Mouse (Mus musculus): ENCODE measurements at regions not wholly inside any gene's neighbourhood (a gene's known extent, or its start where the extent isn't known, plus 50 kb on each side); places are given as distances from the start of the nearest gene placed in this dataset.
A peak's percentile ranks its signal among the peaks of the same experiment; 100 is the strongest.
"Not testable (repeated sequence)": the region's sequence is repeated elsewhere in the genome, so short reads cannot be mapped to it uniquely, and the experiment has no call there.

DNA sequence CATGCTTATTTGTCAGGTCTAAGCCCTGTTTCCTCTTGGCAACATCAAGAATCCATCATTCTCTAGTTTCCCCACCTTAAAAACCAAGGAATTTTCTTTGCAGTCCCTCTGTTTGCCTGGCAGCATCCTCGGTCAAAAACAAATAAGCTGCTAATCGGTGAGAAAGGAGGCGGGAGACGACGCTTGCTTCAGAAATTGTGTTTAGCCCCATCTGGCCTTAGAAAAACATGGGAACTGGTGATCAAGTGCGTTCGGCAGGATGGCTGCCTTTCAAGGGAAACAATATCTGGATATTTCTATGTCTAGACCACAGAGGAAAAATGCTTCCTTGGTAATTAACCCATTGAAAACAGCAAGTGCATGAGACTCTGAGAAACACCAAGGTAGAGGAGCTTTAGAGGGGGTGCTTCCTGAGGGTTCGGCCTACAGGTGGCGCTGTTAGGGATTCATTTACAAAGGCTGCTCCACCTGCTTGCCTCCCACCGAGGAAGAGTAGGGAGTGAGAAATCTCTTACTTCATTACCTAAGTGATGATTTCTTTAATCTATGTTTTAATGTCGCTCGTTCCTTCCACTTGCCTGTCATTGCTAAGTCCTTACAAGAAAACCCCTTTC is 174.7 kb upstream of the Col8a1 start:
- Histone ChIP-seq H3K9me3 (no peaks in the 10 kb centered on the region), H3K27me3 (replicated peaks; ENCODE audit: low read depth, poor library complexity, severe bottlenecking) (no peaks in the 10 kb centered on the region), H3K4me3 (no peak overlapping the region), H3K4me1 (no peaks in the 10 kb centered on the region), H3K36me3 (replicated peaks) (no peaks in the 10 kb centered on the region), H3K27ac (replicated peaks) (no peak overlapping the region)
- no peak for DNase-seq (ENCODE audit: low spot score)
- WGBS, result 82% methylated on average over 12 of the region's 12 CpGs

DNA sequence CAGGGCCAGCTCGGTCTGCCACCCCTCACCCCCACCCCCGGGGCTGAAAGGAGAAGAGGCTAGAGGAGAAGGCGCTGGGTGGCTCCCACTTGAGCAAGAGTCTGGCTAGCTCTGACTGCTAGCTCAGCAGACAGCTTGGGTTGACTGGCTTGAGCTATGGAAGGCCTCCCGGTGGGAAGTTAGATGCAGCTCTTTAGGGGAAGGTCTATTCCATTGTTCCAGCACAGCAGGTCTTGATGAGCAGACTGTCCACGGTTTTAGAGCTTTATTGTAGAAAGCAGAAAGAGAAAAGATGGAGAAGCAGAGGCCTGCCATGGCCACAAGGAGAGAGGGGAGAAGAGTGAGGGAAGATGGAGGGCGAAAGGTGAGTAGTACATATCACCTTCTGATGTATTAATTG is 190.9 kb upstream of the Col8a1 start:
- Histone ChIP-seq H3K36me3 (replicated peaks) (no peaks in the 10 kb centered on the region), H3K27ac (replicated peaks) (no peak overlapping the region), H3K4me3 (no peak overlapping the region), H3K4me1 (0 out of 2 replicates have a peak, but pooled peaks cover 7% of the 10 kb centered on the region), H3K27me3 (replicated peaks; ENCODE audit: low read depth, poor library complexity, severe bottlenecking) (no peaks in the 10 kb centered on the region), H3K9me3 (no peaks in the 10 kb centered on the region)
- WGBS, result 36% methylated on average over 6 of the region's 6 CpGs
- DNase-seq (ENCODE audit: low spot score), result no peak

DNA sequence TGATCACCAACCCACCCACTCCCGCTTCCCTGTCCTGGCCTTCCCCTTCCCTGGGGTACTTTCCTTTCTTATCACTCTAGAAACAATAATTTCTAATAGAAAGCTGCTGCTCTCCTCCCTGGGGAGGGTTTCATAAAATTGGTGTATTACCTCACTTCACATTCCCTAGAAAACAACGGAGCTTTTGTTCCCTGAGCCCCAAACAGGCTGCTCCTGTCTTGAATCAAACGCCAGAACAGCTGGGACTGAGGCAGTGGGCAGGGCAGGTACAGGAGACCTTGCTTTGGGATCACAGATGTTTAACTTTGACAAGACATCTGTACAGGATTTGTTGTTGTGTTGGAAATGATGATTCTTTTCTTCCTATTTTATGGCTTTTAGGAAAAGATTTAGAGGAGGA is 192.8 kb upstream of the Col8a1 start:
- DNase-seq (ENCODE audit: low spot score), result peak; percentile 46
- Histone ChIP-seq H3K27me3 (replicated peaks; ENCODE audit: low read depth, poor library complexity, severe bottlenecking) (no peaks in the 10 kb centered on the region), H3K4me1 (0 out of 2 replicates have a peak, but pooled peaks cover 7% of the 10 kb centered on the region), H3K36me3 (replicated peaks) (no peaks in the 10 kb centered on the region), H3K4me3 (no peak overlapping the region), H3K27ac (replicated peaks) (no peak overlapping the region), H3K9me3 (no peaks in the 10 kb centered on the region)
- WGBS, result 26% methylated on average over 3 of the region's 3 CpGs

DNA sequence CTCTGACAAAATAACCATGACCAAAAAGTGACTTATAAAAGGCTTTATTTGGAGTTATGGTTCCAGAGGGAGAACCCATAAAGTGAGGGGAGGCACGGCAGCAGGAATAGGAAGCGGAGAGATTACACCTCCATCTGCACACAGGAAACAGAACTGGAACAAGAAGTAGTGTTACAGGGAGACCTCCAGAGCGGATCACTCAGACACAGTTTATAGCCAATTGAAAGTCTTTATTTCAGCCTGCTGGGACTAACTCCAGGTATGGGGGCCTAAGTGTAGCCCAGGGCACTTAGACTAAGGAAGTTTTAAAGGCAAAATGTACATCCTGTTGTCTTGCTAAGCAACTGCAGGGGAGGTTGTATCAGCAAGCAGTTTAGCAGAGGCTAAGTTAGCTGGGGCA is 195.1 kb upstream of the Col8a1 start:
- Histone ChIP-seq H3K27me3 (replicated peaks; ENCODE audit: low read depth, poor library complexity, severe bottlenecking) (no peaks in the 10 kb centered on the region), H3K4me1 (0 out of 2 replicates have a peak, but pooled peaks cover 7% of the 10 kb centered on the region), H3K9me3 (no peaks in the 10 kb centered on the region), H3K27ac (replicated peaks) (no peak overlapping the region), H3K4me3 (no peak overlapping the region), H3K36me3 (replicated peaks) (no peaks in the 10 kb centered on the region)
- 80% methylated on average over 3 of the region's 3 CpGs for WGBS
- DNase-seq (ENCODE audit: low spot score), result no peak

DNA sequence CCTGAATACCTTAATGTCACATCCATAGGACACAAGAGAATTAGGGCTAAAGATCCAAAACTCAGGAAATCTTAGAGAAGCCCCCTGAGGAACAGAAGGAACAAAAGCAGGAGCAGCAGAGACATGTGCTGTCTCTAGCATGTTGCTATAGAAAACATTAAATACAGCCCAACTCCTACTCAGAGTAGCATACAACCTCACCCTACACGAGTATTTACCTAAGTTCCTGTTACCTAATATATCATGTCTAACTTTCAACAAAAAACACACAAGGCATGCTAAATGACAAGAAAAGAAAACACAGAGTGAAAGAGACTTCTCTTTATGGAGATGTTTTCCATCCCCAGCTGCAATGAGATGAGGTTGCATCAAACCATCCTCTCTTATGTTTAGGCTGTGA is 216.4 kb upstream of the Col8a1 start:
- Histone ChIP-seq H3K4me1 (no peaks in the 10 kb centered on the region), H3K9me3 (no peaks in the 10 kb centered on the region), H3K27me3 (replicated peaks; ENCODE audit: low read depth, poor library complexity, severe bottlenecking) (no peaks in the 10 kb centered on the region), H3K4me3 (no peak overlapping the region), H3K27ac (replicated peaks) (no peak overlapping the region), H3K36me3 (replicated peaks) (no peaks in the 10 kb centered on the region)
- WGBS, result 79% methylated on average over 1 of the region's 1 CpGs
- no peak for DNase-seq (ENCODE audit: low spot score)

DNA sequence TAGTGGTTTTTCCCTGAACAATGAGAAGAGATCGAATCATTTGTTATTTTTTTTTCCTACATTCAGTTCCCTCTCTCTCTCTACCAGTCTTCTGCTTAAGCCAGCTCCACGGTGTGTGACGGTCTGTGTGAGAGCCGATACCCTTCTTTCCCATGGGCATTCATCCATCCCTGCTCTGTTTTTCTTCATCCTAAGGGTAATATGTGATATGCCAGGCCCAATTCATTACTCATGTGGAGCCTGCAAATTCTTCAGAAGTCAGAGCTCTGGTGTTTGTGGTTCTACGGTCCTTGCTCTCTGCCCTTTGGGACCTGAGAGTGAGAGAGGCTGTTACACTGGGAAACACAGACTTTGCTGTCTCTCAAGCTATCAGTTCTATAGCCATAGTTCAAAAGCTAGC is 229.6 kb upstream of the Col8a1 start:
- 73% methylated on average over 5 of the region's 5 CpGs for WGBS
- H3K4me1 ChIP-seq, result no peaks in the 10 kb centered on the region
- no peak overlapping the region for H3K4me3 ChIP-seq
- H3K27me3 ChIP-seq (replicated peaks; ENCODE audit: low read depth, poor library complexity, severe bottlenecking), result no peaks in the 10 kb centered on the region
- no peak overlapping the region for H3K27ac ChIP-seq (replicated peaks)
- no peaks in the 10 kb centered on the region for H3K9me3 ChIP-seq
- DNase-seq (ENCODE audit: low spot score), result no peak
- H3K36me3 ChIP-seq (replicated peaks), result no peaks in the 10 kb centered on the region

DNA sequence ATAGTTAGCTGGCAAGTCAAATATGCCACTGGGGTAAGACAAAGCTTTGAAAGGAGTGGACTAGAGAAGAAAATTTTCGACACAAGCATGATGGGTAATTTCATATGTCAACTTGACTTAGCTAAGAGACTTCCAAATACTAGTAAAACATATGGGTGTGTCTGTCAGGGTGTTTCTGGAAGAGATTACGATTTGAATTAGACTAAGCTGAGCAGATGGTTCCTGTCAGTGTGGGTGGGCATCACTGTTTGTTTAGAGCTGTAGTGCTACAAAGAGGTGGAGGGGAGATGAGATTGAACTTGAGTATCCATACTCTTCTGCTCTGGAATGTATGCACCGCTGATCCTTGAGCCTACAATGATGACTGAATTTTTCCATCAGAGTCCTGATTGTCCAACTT is 251.2 kb upstream of the Col8a1 start:
- H3K27ac ChIP-seq (replicated peaks), result no peak overlapping the region
- H3K27me3 ChIP-seq (replicated peaks; ENCODE audit: low read depth, poor library complexity, severe bottlenecking), result no peaks in the 10 kb centered on the region
- no peak for DNase-seq (ENCODE audit: low spot score)
- no peaks in the 10 kb centered on the region for H3K36me3 ChIP-seq (replicated peaks)
- H3K4me1 ChIP-seq, result no peaks in the 10 kb centered on the region
- H3K9me3 ChIP-seq, result no peaks in the 10 kb centered on the region
- H3K4me3 ChIP-seq, result no peak overlapping the region
- 79% methylated on average over 3 of the region's 3 CpGs for WGBS

DNA sequence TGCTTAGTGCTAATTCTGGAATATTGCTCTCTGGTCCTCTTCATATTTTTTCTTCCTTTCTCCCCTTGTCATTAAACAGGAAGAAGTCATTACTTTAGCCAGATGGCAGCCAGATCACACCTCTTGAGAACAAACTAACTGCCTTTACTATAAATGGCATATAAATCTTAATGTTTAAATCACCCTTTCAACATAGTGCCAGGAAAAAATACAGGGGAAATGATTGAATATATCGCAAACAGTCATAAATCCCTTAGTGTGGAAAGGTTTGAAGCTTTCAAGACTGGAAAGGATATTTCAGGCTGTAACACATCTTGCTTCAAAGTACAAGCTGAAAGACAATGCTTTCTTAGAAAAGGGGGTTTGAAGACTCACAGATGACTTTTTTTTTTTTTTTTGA is 259.0 kb upstream of the Col8a1 start:
- 94% methylated on average over 1 of the region's 1 CpGs for WGBS

DNA sequence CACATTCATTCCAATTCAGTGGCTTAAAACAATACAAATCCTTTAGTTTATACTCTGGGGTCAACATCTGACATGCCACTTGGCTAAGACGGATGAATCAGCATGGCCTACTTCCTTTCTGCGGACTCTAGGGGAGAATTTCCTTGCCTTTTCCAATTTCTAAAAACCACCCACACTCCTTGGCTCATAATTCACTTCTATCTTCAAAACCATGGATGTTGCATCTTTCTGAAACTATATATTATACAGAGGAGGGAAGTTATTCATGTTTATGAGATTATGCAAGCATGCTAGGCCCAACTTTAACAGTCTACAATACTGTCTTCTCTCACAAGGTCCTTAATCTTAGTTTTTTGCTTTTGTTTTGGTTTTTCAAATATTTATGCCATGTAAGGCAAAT is 273.0 kb upstream of the Col8a1 start:
- Histone ChIP-seq H3K27ac (replicated peaks) (no peak overlapping the region), H3K4me1 (no peaks in the 10 kb centered on the region), H3K27me3 (replicated peaks; ENCODE audit: low read depth, poor library complexity, severe bottlenecking) (no peaks in the 10 kb centered on the region), H3K36me3 (replicated peaks) (no peaks in the 10 kb centered on the region), H3K9me3 (no peaks in the 10 kb centered on the region), H3K4me3 (no peak overlapping the region)
- 91% methylated on average over 2 of the region's 2 CpGs for WGBS
- no peak for DNase-seq (ENCODE audit: low spot score)

More for the DNA sequence above, 259.0 kb upstream of the Col8a1 start:
- no peak for DNase-seq (ENCODE audit: low spot score)
- Histone ChIP-seq H3K4me3 (no peak overlapping the region), H3K36me3 (replicated peaks) (no peaks in the 10 kb centered on the region), H3K27me3 (replicated peaks; ENCODE audit: low read depth, poor library complexity, severe bottlenecking) (no peaks in the 10 kb centered on the region), H3K4me1 (no peaks in the 10 kb centered on the region), H3K9me3 (no peaks in the 10 kb centered on the region), H3K27ac (replicated peaks) (no peak overlapping the region)

DNA sequence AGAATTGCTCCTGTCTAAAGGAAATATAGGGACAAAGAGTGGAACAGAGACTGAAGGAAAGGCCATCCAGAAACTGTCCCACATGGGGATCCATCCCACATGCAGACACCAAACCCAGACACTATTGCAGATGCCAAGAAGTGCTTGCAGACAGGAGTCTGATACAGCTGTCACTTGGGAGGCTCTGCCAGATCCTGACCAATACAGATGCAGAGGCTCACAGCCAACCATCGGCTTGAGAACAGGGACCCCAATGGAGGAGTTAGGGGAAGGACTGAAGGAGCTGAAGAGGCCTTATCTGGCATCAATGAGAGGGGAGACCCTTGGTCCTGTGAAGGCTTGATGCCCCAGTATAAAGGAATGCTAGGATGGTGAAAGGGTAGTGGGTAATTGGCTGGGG is 274.0 kb upstream of the Col8a1 start:
- not testable (repeated sequence) for H3K36me3 ChIP-seq (replicated peaks); H3K4me3 ChIP-seq; H3K27me3 ChIP-seq (replicated peaks; ENCODE audit: low read depth, poor library complexity, severe bottlenecking); H3K4me1 ChIP-seq; H3K27ac ChIP-seq (replicated peaks); DNase-seq (ENCODE audit: low spot score); H3K9me3 ChIP-seq
- WGBS, result 83% methylated on average over 1 of the region's 1 CpGs

DNA sequence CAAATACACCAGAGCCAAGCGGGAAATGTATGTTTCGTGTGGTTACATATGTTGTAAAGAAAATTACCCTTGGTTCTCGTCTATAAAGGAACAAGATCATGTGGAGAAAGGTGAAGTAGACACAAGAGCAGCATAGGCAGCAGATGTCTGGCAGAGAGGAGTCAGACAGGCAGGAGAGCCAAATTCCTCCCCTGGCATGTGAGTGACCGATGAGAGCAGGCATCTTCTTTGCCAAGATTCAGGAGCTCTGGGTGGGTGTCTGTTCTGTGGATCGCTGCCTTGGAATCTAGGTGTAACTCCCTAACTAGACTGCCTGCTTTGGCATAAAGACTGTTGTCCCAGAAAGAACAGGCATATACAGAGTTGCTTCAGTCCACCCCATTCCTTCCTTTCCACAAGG is 275.1 kb upstream of the Col8a1 start:
- H3K9me3 ChIP-seq, result no peaks in the 10 kb centered on the region
- 81% methylated on average over 5 of the region's 5 CpGs for WGBS
- no peaks in the 10 kb centered on the region for H3K36me3 ChIP-seq (replicated peaks)
- no peak overlapping the region for H3K27ac ChIP-seq (replicated peaks)
- H3K4me3 ChIP-seq, result no peak overlapping the region
- DNase-seq (ENCODE audit: low spot score), result no peak
- H3K27me3 ChIP-seq (replicated peaks; ENCODE audit: low read depth, poor library complexity, severe bottlenecking), result no peaks in the 10 kb centered on the region
- H3K4me1 ChIP-seq, result no peaks in the 10 kb centered on the region

DNA sequence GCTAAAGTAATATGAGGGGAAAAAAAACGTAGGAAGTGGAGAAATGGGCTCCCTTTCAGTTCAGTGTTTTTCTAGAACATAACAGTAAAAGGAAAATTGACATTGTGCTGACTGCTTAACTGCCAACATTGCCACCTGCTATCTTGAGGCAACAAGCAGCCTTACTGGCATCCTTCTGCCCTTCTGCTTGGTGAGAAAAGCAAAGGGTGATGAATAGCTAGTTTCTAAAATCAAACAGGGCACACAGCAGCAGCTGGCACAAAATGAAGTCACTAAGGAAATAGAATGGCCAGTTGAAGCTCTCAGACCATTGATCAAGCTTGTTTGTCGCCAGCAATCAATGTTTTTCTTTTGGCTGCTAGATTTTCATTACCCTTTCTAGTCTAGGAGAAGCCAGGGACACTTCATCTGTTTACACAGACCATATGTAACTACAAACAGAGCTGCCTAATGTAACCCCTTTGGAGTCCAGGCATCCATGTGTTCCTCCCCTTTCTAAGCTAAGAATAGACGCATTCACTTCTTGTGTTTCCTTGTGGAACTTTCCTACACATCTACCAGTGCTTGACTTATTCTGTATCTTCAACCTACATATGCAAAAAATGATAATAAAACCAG is 314.2 kb upstream of the Col8a1 start:
- Histone ChIP-seq H3K9me3 (no peaks in the 10 kb centered on the region), H3K4me1 (no peaks in the 10 kb centered on the region), H3K4me3 (no peak overlapping the region), H3K27ac (replicated peaks) (no peak overlapping the region), H3K36me3 (replicated peaks) (no peaks in the 10 kb centered on the region), H3K27me3 (replicated peaks; ENCODE audit: low read depth, poor library complexity, severe bottlenecking) (no peaks in the 10 kb centered on the region)
- 76% methylated on average over 3 of the region's 3 CpGs for WGBS
- DNase-seq (ENCODE audit: low spot score), result no peak

DNA sequence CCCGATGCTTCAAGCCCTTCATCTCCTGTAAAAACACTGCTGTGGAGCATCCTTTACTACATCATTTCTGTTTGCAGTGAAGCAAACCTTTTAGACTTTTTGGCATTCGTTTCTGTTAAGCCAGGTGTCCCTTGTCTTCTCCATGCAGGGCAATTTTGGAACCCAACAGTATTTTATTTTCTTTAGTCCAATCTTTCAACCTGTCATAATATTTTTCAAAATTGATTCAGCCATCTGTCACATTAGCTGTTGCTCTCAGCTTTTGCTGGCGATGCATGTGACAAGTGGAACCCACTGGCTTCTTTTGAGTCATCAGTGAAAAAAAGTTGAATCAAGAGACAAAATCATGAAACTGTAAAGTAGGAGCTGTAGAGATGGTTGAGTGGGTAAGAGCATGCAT is 317.9 kb upstream of the Col8a1 start:
- H3K4me1 ChIP-seq, result no peaks in the 10 kb centered on the region
- 89% methylated on average over 3 of the region's 3 CpGs for WGBS
- no peaks in the 10 kb centered on the region for H3K9me3 ChIP-seq
- no peaks in the 10 kb centered on the region for H3K36me3 ChIP-seq (replicated peaks)
- DNase-seq (ENCODE audit: low spot score), result no peak
- no peaks in the 10 kb centered on the region for H3K27me3 ChIP-seq (replicated peaks; ENCODE audit: low read depth, poor library complexity, severe bottlenecking)
- H3K27ac ChIP-seq (replicated peaks), result no peak overlapping the region
- no peak overlapping the region for H3K4me3 ChIP-seq
